Mouse (Mus musculus): ENCODE results near the gene Uhrf1. TPM values are rescaled to one million over a fixed set of nuclear protein-coding genes. Genes with fewer than 3 reads are reported as not detected.
A peak's percentile ranks its signal among the peaks of the same experiment; 100 is the strongest.
"Not testable (repeated sequence)": the region's sequence is repeated elsewhere in the genome, so short reads cannot be mapped to it uniquely, and the experiment has no call there.

The Uhrf1 gene
- 1 to 10 TPM; 4.2 to 5.6 TPM for total RNA-seq (2021)

- intact Hi-C loops (cut with DNase I): no loop called here
- peak; percentile 11 to 84 for DNase-seq (ENCODE audit: extremely low spot score in 1 of 2, low spot score in 2 of 2)
These were observed at the start of gene Uhrf1 for GRCm38 (mm10) chr17:56303160-56303846. Gene Uhrf1 (plus strand): TSS chr17:56303321.

GRCm38 (mm10) chr17:56254695-56255094, 48.4 kb upstream of the Uhrf1 start:
- intact Hi-C loops (cut with DNase I): loop anchor here (5.0 kb wide), 2 partner anchors 37 to 122 kb away; partner anchors contain the start of gene Dpp9
- DNase-seq (ENCODE audit: extremely low spot score in 1 of 2, low spot score in 2 of 2): no peak

DNA sequence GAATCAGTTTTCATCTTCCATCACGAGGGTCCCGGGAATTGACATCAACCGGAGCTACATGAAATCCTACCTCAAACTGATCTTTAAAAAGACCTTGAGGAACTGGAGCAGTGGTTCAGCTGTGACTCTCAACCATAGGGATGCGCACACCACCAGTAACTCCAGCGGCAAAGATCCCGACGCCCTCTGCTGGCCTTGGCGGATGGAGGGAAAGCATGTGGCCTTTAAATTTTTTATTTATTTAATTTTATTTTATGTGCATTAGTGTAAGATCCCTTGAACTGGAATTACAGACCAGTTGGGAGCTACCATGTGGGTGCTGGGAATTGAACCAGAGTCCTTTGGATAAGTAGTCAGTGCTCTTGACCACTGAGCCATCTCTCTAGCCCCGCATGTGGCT, 47.7 kb upstream of the Uhrf1 start:
- intact Hi-C loops (cut with DNase I): no loop called here
- peak; percentile 62 to 74 for DNase-seq (ENCODE audit: extremely low spot score in 1 of 2, low spot score in 2 of 2)

GRCm38 (mm10) chr17:56255863-56256238, 47.3 kb upstream of the Uhrf1 start:
- DNase-seq (ENCODE audit: extremely low spot score in 1 of 2, low spot score in 2 of 2): peak; percentile 99
- intact Hi-C loops (cut with DNase I): no loop called here

DNA sequence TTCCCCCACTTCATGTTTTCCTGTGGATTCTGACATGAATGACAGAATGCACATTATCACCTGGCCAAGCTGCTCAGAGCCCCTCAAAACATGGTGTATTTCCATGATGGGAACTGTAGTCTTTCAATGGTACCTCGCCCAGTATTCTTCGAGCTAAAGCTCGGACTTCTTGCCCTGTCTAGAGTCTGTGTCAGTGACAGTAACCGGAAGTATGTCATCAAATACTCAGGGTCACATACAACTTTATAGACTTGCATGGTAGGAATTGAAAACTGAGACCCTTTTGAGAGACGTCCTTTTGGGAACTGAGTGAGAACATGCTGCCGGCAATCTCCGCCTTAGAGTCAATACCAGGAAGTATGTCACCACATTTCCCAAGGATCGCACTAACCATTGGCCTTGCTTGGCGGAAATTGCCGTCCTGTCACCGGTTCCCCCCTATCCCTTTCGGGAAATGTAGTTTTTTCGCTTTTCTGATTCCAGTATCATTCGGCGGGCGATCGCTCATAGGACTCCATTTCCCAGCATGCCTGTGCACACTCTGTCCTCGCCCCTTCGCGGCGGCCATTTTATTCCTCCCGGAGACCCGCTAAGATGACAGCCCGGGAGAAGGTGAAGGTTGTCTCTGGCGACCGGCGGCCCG, 46.8 kb upstream of the Uhrf1 start, which contains the start of gene Fem1a:
Gene Fem1a, plus strand, starts transcription at position 572 of the 643 bp plus-strand sequence.
- intact Hi-C loops (cut with DNase I): no loop called here

DNA sequence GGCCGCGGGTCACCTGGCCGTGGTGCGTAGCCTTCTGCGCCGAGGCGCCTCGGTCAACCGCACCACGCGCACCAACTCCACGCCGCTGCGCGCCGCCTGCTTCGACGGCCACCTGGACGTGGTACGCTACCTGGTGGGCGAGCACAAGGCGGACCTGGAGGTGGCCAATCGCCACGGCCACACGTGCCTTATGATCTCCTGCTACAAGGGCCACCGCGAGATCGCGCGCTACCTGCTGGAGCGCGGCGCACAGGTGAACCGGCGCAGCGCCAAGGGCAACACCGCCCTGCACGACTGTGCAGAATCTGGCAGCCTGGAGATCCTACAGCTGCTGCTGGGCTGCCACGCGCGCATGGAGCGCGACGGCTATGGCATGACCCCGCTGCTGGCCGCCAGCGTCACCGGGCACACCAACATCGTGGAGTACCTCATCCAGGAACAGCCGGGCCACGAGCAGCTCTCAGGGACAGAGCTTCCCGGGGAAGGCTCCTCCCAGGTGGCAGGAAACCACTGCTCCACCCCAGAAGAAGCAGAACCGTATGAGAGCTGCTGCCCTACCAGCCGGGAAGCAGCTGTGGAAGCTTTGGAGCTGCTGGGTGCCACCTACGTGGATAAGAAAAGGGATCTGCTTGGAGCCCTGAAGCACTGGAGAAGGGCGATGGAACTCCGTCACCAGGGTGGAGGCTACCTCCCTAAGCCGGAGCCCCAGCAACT, 45.8 kb upstream of the Uhrf1 start:
- DNase-seq (ENCODE audit: extremely low spot score in 1 of 2, low spot score in 2 of 2): peak in 1 of 2 experiments; percentile 55
- intact Hi-C loops (cut with DNase I): no loop called here

More for the DNA sequence above, 46.8 kb upstream of the Uhrf1 start, which contains the start of gene Fem1a:
- DNase-seq (ENCODE audit: extremely low spot score in 1 of 2, low spot score in 2 of 2): peak; percentile 95 to 98

DNA sequence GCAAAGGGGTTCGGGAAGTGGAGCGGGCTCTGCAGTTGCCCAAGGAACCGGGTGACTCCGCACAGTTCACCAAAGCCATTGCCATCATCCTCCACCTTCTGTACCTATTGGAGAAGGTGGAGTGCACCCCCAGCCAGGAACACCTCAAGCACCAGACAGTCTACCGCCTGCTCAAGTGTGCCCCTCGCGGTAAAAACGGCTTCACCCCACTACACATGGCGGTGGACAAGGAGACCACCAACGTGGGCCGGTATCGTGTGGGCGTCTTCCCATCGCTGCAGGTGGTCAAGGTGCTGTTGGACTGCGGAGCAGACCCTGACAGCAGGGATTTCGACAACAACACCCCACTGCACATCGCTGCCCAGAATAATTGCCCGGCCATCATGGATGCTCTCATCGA, 44.9 kb upstream of the Uhrf1 start:
- intact Hi-C loops (cut with DNase I); DNase-seq (ENCODE audit: extremely low spot score in 1 of 2, low spot score in 2 of 2): not testable (repeated sequence)

GRCm38 (mm10) chr17:56258812-56259211, 44.3 kb upstream of the Uhrf1 start:
- DNase-seq (ENCODE audit: extremely low spot score in 1 of 2, low spot score in 2 of 2); intact Hi-C loops (cut with DNase I): not testable (repeated sequence)

DNA sequence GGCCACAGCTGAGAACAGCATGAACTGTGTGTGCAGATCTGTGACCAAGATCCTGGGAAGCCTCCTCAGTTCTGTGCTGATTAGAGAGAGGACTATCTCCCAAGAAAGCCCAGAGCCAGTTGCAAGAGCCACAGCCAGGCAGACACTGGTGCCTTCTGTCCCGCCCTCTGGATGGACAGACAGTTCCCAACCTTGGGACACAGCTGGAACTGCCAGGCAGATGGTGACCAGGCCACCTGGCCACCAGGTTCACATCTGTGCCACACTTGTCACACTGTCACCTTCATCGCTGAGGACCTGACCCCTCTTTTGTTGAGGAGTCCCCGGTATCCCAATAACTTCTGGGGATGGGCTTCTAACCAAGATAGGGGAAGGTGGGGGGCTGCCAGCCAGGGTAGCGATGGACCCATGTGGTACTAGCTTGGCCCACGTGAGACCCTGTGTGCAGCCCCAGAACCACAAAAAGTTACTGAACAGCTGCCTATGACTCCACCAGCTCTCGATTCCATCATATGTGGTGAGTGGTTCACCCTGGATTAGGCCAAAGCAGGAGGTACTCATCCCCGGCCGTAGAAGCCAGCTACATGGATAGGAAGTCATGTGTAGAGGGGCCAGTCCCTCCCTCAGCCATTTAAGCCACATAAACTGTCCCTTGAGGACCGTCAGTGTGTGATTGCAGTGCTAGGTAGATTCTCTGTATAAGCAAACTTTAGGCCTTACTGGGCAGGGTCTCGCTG, 43.7 kb upstream of the Uhrf1 start:
- intact Hi-C loops (cut with DNase I): no loop called here
- no peak for DNase-seq (ENCODE audit: extremely low spot score in 1 of 2, low spot score in 2 of 2)

- DNase-seq (ENCODE audit: extremely low spot score in 1 of 2, low spot score in 2 of 2): no peak
- intact Hi-C loops (cut with DNase I): no loop called here
These were observed 42.0 kb upstream of the Uhrf1 start for GRCm38 (mm10) chr17:56261166-56261565.

DNA sequence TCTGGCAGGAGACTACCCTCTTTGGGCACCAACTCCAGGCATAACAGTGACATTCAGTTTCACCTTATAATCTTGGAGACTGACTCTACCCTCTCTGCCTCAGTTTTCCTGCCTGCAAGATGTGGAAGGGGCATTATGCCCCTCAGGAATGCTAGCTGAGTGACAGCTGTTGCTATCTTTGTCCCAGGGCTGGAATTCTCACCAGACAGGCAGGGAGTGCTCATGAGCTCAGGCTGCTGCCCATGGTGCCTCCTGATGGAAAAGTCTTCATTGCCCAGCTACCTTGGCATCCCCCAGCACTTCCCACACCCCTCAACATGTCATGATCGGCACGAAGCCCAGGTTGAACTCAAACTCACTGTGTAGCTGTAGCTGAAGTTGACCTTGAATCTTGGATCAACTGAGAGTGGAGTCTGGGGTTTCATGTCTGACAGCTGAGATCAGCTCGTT, 40.5 kb upstream of the Uhrf1 start:
- intact Hi-C loops (cut with DNase I): no loop called here
- DNase-seq (ENCODE audit: extremely low spot score in 1 of 2, low spot score in 2 of 2): no peak

GRCm38 (mm10) chr17:56264020-56264419, 39.1 kb upstream of the Uhrf1 start:
- DNase-seq (ENCODE audit: extremely low spot score in 1 of 2, low spot score in 2 of 2): peak; percentile 74 to 84
- intact Hi-C loops (cut with DNase I): no loop called here

DNA sequence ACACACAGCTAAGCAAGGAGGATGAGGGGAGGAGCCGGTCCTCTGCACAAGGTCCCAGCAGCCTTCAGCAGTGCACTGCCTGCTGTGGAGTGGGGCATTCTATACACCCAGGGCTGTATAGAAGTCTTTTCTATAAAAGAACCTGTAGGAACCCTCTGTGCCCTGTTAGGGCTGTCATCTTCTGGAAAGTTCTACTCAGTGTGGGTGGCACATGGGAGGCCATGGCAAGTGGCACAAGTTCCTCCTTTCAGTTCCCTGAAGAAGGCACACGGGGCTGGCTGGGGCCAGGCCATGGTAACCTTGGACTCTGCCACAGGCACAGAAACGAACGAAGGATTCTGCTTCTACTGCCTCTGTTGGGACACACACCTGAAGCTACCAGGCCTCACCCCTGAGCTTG, 38.1 kb upstream of the Uhrf1 start:
- no peak for DNase-seq (ENCODE audit: extremely low spot score in 1 of 2, low spot score in 2 of 2)
- intact Hi-C loops (cut with DNase I): no loop called here

- no peak for DNase-seq (ENCODE audit: extremely low spot score in 1 of 2, low spot score in 2 of 2)
- intact Hi-C loops (cut with DNase I): no loop called here
These were observed 37.3 kb upstream of the Uhrf1 start for GRCm38 (mm10) chr17:56265869-56266268.

DNA sequence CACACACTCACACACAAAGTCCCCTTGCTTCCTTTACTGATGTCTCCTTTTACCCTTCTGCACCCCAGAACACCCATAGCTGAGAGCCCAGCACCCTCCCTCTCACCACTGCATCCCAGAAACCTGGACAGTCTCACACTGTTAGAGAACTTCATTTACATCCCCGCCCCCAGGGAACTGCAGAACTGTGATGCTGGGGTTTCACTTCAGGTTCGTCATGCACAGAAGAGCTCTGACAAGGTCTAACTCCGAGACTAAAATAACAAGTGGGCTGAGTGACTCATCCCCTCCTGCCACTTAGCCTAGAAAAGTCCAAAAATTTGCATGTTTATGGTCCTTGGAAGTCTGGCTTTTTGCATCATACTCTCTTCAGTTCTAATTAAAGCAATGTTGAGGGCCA, 36.9 kb upstream of the Uhrf1 start:
- intact Hi-C loops (cut with DNase I): no loop called here
- peak in 1 of 2 experiments; percentile 56 for DNase-seq (ENCODE audit: extremely low spot score in 1 of 2, low spot score in 2 of 2)

DNA sequence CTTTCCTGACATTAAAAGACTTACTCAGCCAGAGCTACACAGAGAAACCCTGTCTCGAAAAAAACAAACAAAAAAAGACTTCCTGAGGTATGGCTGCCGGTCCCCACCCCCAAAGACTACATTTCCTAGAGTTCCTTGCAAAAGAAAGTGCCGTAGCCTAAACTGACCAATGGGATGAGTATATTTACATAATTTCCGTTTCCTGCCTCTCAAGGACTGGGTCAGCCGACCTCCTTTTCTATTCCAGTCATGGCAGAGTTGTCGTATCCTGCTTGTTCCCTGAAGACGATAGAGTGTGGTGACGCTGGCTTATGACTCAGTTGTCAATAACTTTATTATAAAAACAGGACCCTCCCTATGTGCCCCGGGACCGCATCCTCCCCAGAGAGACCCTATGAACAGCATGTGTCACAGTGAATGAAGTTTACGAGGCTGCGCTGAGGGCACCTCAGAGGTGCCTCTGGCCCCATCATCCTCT, 33.9 kb upstream of the Uhrf1 start:
- intact Hi-C loops (cut with DNase I): no loop called here
- peak; percentile 78 to 85 for DNase-seq (ENCODE audit: extremely low spot score in 1 of 2, low spot score in 2 of 2)

DNA sequence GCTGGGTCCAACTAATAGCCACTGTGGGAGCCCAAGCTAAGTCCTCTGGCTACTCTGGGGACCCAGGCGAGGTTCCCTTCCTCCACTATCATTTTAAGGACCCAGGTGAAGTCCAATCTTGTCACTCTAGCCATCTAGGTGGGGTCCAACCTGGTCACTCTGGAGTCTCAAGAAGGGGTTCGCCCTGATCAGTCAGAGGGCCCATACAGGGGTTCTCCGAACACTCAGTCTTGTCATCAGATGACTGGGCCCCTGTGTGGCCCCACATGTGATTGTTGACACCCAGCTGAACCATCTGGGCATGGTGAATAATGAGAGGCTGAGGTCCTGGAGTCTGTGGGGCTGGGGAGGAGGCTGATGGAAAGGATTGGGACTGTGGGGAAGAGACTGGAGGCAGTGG, 33.4 kb upstream of the Uhrf1 start:
- DNase-seq (ENCODE audit: extremely low spot score in 1 of 2, low spot score in 2 of 2): no peak
- intact Hi-C loops (cut with DNase I): no loop called here

GRCm38 (mm10) chr17:56271609-56272253, 31.4 kb upstream of the Uhrf1 start:
- DNase-seq (ENCODE audit: extremely low spot score in 1 of 2, low spot score in 2 of 2): peak in 1 of 2 experiments; percentile 43
- intact Hi-C loops (cut with DNase I): no loop called here
